Mouse (Mus musculus) heart, embryonic 16.5 days (tissue): ENCODE measurements around the gene Cct7. TPM values are rescaled to one million over a fixed set of nuclear protein-coding genes. Genes with fewer than 3 reads are reported as not detected.

Experiments used
- ATAC-seq: fragments of 200-750 bp; cut with Nextera tagmentation; replicated peaks from 2 replicates; pipeline ENCODE4 v1.8.0; 2017; ENCODE audit warnings: moderate number of reproducible peaks; ENCODE audit not compliant: insufficient read depth, low FRiP score; ENCODE audit errors: extremely low read depth
- H3K27ac ChIP-seq: fragments of 300-500 bp; sonication (generic); 2 replicates; pipeline ENCODE4 v1.5.1; 2014; ENCODE audit warnings: mild to moderate bottlenecking, low read length, control low read depth, moderate library complexity
- H3K27me3 ChIP-seq: fragments of 300-500 bp; sonication (generic); 2 replicates; pipeline ENCODE4 v1.6.1; 2014; ENCODE audit warnings: low read length, mixed read lengths; ENCODE audit not compliant: control insufficient read depth, insufficient read depth
- H3K36me3 ChIP-seq: fragments of 300-500 bp; sonication (generic); 2 replicates; pipeline ENCODE4 v1.6.1; 2014; ENCODE audit not compliant: control insufficient read depth, insufficient read depth
- H3K4me1 ChIP-seq: fragments of 300-500 bp; sonication (generic); 2 replicates; pipeline ENCODE4 v1.6.1; 2014; ENCODE audit warnings: low read length, mixed read lengths; ENCODE audit not compliant: control insufficient read depth, insufficient read depth
- H3K4me2 ChIP-seq: fragments of 300-500 bp; sonication (generic); 2 replicates; pipeline ENCODE4 v1.6.1; 2014; ENCODE audit warnings: low read depth, mild to moderate bottlenecking, control low read depth, low read length
- H3K4me3 ChIP-seq: fragments of 300-500 bp; sonication (generic); 2 replicates; pipeline ENCODE4 v1.5.1; 2014; ENCODE audit warnings: mild to moderate bottlenecking, control low read depth, low read length
- H3K9ac ChIP-seq: fragments of 300-500 bp; sonication (generic); 2 replicates; pipeline ENCODE4 v1.6.1; 2014; ENCODE audit warnings: low read length, control low read depth
- H3K9me3 ChIP-seq: fragments of 300-500 bp; sonication (generic); replicated peaks from 2 replicates; pipeline ENCODE4 v1.6.1; 2016; ENCODE audit warnings: low read length; ENCODE audit not compliant: control insufficient read depth
- WGBS: fragments of 180-500 bp; shearing (Covaris S2); extraction: QIAGEN DNeasy Blood & Tissue Kit; methylation state at CpG from one replicate; pipeline ENCODE4 v1.1.7; 2014; 5-methylcytosine and 5-hydroxymethylcytosine counted together
- polyA plus RNA-seq: library from polyadenylated mRNA; unstranded; fragments of >200 nt; fragmentation: Nextera tagmentation; extraction: Ambion mirVana; gene quantifications from 2 replicates; pipeline ENCODE4 v1.2.1, GENCODE M21; 2015

The Cct7 gene
- polyA plus RNA-seq, 1 experiment from 2014 or later, result 381 TPM

GRCm38 (mm10) chr6:85431274-85431841, 20.0 kb upstream of the Cct7 start:
- no peaks in the 10 kb centered on the region for H3K36me3 ChIP-seq
- no peaks in the 10 kb centered on the region for H3K9me3 ChIP-seq
- peaks cover 11% of the 10 kb centered on the region for H3K4me1 ChIP-seq
- no peak overlapping the region for H3K27ac ChIP-seq
- 45% methylated on average over 8 of the region's 8 CpGs for WGBS
- peak; percentile 24; the same call in 1 of the 2 replicates for ATAC-seq
- H3K4me3 ChIP-seq, result peak overlapping the region; percentile 97
- peaks cover 3% of the 10 kb centered on the region for H3K27me3 ChIP-seq
- peak overlapping the region; percentile 92 for H3K9ac ChIP-seq
- H3K4me2 ChIP-seq, result peak overlapping the region; percentile 81

GRCm38 (mm10) chr6:85431842-85432431, 19.4 kb upstream of the Cct7 start, which contains the start of gene Smyd5:
Smyd5 (plus strand) TSS chr6:85431989.
- H3K4me2 ChIP-seq, result peak within 1 kb of the TSS; percentile 81
- no peaks in the 10 kb centered on the region for H3K36me3 ChIP-seq
- no peaks in the 10 kb centered on the region for H3K9me3 ChIP-seq
- H3K27ac ChIP-seq, result no peak within 1 kb of the TSS
- WGBS, result under 1% methylated on average over 39 of the region's 39 CpGs
- peak within 1 kb of the TSS; percentile 92 for H3K9ac ChIP-seq
- H3K4me3 ChIP-seq, result peak within 1 kb of the TSS; percentile 97
- H3K27me3 ChIP-seq, result no peaks in the 10 kb centered on the region; the same call in 1 of the 2 replicates
- peak; percentile 86 for ATAC-seq
- peaks cover 11% of the 10 kb centered on the region for H3K4me1 ChIP-seq

- WGBS, result 76% methylated on average over 5 of the region's 5 CpGs
Measured at GRCm38 (mm10) chr6:85433865-85434264, 17.4 kb upstream of the Cct7 start.

GRCm38 (mm10) chr6:85436204-85436603, 15.1 kb upstream of the Cct7 start:
- H3K9me3 ChIP-seq, result no peaks in the 10 kb centered on the region
- H3K27ac ChIP-seq, result no peak overlapping the region
- H3K36me3 ChIP-seq, result peaks cover 15% of the 10 kb centered on the region
- ATAC-seq, result no peak
- H3K27me3 ChIP-seq, result no peaks in the 10 kb centered on the region
- H3K4me3 ChIP-seq, result no peak overlapping the region
- H3K4me2 ChIP-seq, result no peak overlapping the region
- WGBS, result 63% methylated on average over 1 of the region's 1 CpGs
- peaks cover 11% of the 10 kb centered on the region for H3K4me1 ChIP-seq
- no peak overlapping the region for H3K9ac ChIP-seq

More at GRCm38 (mm10) chr6:85433865-85434264, 17.4 kb upstream of the Cct7 start:
- Histone ChIP-seq H3K27me3 (no peaks in the 10 kb centered on the region), H3K36me3 (peaks cover 5% of the 10 kb centered on the region; the same call in 1 of the 2 replicates), H3K9ac (no peak overlapping the region), H3K9me3 (no peaks in the 10 kb centered on the region), H3K4me1 (peaks cover 11% of the 10 kb centered on the region), H3K4me2 (no peak overlapping the region), H3K4me3 (no peak overlapping the region), H3K27ac (no peak overlapping the region)
- no peak for ATAC-seq

- no peak for ATAC-seq
- H3K4me2 ChIP-seq, result no peak overlapping the region
- WGBS, result 78% methylated on average over 5 of the region's 6 CpGs
- H3K4me3 ChIP-seq, result no peak overlapping the region
- H3K27me3 ChIP-seq, result no peaks in the 10 kb centered on the region
- no peak overlapping the region for H3K27ac ChIP-seq
- H3K4me1 ChIP-seq, result peaks cover 8% of the 10 kb centered on the region
- H3K9me3 ChIP-seq, result no peaks in the 10 kb centered on the region
- no peak overlapping the region for H3K9ac ChIP-seq
- peaks cover 17% of the 10 kb centered on the region for H3K36me3 ChIP-seq
Measured at GRCm38 (mm10) chr6:85436631-85437030, 14.7 kb upstream of the Cct7 start.

- no peak overlapping the region for H3K9ac ChIP-seq
- no peaks in the 10 kb centered on the region for H3K9me3 ChIP-seq
- H3K4me2 ChIP-seq, result no peak overlapping the region
- WGBS, result 87% methylated on average over 4 of the region's 4 CpGs
- no peaks in the 10 kb centered on the region for H3K27me3 ChIP-seq
- no peak for ATAC-seq
- H3K4me1 ChIP-seq, result no peaks in the 10 kb centered on the region; the same call in 1 of the 2 replicates
- H3K27ac ChIP-seq, result no peak overlapping the region
- no peak overlapping the region for H3K4me3 ChIP-seq
- peaks cover 36% of the 10 kb centered on the region for H3K36me3 ChIP-seq
Measured at GRCm38 (mm10) chr6:85441142-85441541, 10.2 kb upstream of the Cct7 start.

- ATAC-seq, result no peak
- WGBS, result 88% methylated on average over 3 of the region's 3 CpGs
- H3K4me2 ChIP-seq, result no peak overlapping the region
- H3K36me3 ChIP-seq, result peaks cover 40% of the 10 kb centered on the region
- no peak overlapping the region for H3K4me3 ChIP-seq
- no peaks in the 10 kb centered on the region for H3K9me3 ChIP-seq
- H3K4me1 ChIP-seq, result no peaks in the 10 kb centered on the region; the same call in 1 of the 2 replicates
- H3K27ac ChIP-seq, result no peak overlapping the region; the same call in 1 of the 2 replicates
- no peaks in the 10 kb centered on the region for H3K27me3 ChIP-seq
- H3K9ac ChIP-seq, result no peak overlapping the region
Measured at GRCm38 (mm10) chr6:85443488-85444233, 7.7 kb upstream of the Cct7 start.

- Histone ChIP-seq H3K36me3 (peaks cover 34% of the 10 kb centered on the region), H3K27ac (no peak overlapping the region), H3K4me3 (no peak overlapping the region), H3K27me3 (no peaks in the 10 kb centered on the region), H3K4me1 (no peaks in the 10 kb centered on the region; the same call in 1 of the 2 replicates), H3K9me3 (no peaks in the 10 kb centered on the region), H3K9ac (no peak overlapping the region), H3K4me2 (no peak overlapping the region)
- ATAC-seq, result no peak
- 73% methylated on average over 8 of the region's 8 CpGs for WGBS
Measured at GRCm38 (mm10) chr6:85444266-85444965, 6.9 kb upstream of the Cct7 start.
